Mouse (Mus musculus) gastrocnemius, adult 18-20 months (tissue): ENCODE measurements around the gene Gm20388. TPM values are rescaled to one million over a fixed set of nuclear protein-coding genes. Genes with fewer than 3 reads are reported as not detected.

Experiments used
- DNase-seq: peaks from one replicate; pipeline ENCODE4 v3.0.0; 2021; ENCODE audit warnings: low spot score
- total RNA-seq, 2 experiments: library from RNA; stranded (reverse); gene quantifications; 2 replicates each; pipeline ENCODE4 v1.2.3; 2021

Gm20388 gene
- total RNA-seq, 2 experiments from 2014 or later = 10.5 to 12.3 TPM

DNA sequence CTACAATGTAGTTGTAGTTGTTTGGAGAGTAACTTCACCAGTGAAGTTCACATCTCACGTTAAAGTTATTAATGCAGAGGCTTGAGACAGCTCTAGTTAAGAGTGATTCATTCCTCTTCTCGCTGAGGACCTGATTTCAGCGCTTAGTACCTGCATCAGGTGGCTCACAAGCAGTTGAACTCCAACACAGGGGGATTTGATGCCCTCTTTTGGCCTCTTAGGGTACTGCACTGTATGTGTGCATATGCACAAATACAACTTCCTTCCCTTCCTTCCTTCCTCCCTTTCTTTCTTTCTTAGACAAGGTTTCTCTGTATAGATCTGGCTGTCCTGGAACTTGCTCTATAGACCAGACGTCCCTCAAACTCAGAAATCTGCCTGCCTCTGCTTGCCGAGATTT, 1763.9 kb downstream of the Gm20388 start:
- DNase-seq = no peak

DNA sequence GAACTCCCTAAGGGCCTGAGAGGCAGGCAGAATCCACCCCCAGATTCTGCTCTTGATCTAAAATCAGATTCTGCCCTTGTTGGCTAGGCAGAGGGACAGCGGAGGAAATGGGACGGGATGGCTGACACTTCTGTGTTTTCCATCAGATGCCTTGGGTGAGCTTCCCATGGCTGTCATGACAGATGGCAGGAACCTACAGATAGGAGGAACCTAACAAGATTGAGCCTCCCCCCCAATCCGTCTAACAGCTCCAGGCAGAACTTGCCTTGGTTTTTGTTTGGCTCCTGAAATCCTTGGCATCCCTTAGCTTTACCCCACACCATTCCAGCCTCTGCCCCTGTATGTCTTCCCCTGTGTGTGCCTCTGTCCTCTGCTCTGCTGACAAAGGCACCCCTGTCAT, 1764.5 kb downstream of the Gm20388 start:
- DNase-seq = no peak

DNA sequence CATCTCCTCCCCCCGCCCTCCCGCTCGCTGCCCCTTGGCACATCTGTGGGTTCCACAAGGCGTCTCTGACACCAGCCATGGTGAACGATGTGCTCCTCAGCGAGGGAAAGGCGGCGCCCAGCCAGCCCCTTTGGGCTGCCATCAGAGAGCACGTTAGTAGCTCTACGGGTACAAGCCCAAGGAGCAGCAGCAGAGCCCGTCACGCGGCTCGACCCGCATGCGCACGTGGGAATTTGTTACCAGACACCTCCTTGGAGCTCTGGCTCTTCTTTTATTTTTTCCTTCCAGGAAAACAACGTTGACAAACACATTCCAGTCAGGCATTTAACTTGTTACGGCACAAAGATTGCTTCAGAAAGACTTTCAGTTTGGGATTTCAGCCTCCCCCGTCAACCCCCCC, 1765.1 kb downstream of the Gm20388 start:
- peak; percentile 76 for DNase-seq

DNA sequence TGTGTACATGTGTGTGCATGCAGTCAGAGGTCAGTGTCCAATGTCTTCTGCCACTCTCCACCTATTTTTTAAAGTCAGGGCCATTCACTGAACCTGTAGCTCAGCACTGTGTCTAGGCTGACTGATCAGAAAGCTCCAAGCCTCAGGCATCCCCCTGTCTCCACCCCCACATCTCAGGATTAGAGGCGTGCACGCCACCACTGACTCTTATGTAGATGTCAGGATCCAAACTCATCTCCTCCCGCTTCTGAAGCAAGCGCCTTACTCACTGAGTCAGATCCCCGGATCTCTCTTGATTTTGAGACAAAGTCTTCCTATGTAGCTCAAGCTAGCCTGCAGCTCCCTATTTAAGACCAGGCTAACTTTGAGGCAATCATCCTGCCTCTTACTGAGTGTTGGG, 1768.1 kb downstream of the Gm20388 start:
- DNase-seq = no peak

DNA sequence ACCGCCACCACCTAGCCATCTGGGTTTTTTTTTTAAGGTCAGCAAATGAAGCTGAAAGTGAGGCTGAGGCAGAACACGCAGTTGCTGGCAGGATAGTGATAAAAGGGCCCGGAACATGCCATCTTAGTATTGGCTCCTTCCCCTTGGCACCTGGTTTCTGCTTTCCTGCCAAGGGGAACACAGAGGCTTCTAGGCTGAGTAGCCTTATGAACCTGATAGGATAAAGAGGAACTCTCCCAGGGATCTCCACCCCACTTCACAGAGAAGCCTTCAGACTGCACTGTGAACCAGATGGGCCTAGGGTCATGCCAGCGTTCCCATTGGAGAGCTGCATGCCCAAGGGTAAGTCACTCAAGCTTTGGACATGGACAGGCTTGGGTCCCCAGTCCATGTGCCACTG, 1770.3 kb downstream of the Gm20388 start:
- no peak for DNase-seq

DNA sequence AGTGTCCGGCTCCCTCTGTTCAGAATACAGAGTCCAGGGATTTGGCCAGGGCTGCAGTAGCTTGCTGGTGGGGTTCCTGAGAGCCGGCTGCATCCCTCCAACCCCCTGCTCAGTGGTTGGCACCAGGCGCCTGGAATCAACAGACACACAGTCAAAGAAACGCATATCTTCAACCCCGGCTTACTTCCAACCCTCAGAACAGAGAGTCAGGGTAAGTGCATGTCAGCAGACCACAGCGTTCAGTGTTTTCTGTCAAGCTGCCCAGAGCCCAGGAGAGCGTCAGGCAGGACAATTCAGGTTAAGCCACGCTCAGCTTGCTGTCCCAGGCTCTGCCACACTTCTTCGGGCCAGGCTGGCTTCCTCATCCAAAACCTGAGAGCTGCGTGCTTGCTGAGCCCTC, 1770.8 kb downstream of the Gm20388 start:
- DNase-seq = no peak

DNA sequence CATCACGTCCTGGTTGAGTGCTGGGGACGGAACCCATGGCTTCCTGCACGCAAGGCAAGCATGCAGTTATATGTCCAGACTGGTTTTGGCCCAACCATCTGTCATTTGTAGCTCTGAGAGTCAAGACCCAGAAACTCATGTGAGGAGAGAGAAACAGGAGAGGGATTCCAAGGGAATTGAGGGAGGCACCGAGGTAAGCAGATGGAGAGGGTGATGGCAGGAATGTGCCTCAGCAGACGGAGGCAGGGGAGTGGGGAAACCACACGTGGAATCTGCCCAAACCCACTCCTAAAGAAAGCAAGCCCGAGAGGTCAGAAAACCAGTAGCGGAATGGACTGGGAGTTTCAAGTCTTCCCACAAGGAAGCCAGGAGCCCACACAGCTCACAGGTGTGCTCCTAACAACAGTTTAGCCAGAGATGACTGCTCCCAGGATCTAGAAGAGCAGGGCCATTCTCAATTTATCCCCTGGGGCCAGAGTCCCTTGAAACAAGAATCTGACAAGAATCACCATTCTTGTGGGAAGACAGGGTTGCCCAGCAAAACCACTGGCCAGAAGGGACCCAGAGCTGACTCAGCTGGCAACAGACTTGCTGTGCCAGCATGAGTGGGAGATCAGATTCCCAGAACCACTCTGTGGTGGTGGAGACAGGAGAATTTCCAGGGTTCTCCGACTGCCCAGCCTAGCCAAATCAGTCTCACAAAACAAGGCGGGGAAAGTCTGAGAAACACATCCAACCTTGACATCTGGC, 1772.6 kb downstream of the Gm20388 start:
- DNase-seq = no peak

DNA sequence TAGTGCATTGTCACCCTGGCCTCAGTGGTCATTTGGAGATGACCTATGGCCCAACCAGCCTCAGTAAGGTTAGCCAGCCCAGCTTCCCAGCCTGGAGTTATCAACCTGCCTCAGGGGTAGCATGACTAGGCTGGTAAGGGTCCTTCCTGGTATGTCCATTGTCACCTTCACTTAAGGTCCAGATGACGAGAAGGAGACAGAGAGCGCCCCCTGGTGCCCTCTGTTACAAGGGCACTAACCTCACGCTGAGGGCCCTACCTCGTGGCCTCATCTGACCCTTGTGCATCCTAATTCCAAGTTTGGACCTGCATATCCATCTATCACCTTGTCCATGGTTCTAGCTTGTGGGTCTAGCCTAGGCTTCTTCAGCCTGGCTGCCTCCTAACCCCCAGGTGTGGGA, 1774.8 kb downstream of the Gm20388 start:
- DNase-seq = peak; percentile 61

DNA sequence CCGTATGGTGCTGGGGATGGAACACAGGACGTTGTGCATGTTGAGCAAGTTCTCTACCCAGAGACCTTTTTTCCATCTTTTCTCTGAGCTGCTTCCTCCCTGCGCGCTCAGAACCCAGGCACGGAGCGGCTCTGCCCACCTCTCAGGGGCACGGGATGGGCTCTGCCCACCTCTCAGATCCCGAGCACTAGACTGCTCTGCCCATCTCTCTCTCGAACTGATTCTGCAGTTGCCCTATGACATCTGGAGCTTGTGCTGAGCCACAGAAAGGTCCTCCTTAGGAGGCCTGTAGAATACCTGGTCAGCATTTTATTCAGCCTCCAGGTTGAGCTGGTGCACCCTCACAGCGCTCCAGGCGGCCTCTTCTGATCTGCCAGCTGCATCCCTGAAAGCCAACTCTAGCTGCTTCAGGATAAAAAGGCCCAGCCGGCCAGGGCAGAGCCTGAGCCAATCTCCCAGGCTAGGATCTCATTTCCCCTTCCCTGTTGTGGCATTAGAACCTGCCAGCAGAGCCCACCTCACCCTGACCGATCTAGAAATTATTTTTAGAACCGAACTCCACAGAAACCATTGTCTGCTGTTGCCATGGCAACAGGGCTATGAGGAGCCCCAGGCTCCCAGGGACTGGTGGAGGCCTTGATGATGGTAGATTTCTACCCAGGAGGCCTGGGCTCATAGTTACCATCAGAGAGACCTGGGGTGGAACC, 1777.0 kb downstream of the Gm20388 start:
- no peak for DNase-seq

DNA sequence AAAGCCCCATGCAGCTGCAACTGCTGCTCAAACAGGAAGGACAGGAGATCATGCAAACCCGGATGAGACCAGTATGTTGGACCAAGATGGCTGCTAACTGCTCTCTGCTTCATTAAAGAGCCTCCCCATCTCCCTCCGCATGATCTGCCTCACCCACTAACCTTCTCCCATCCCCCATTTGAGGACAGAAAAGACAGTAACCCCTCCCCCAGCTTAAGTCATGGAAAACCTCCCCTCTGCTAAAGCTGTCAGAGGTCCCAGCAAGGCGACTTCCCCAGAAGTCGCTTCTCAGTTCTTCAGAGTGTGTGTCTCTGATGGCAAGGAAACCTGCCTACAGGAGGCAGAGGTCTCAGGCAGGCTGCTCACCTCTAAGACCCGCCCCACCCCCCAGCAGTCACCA, 1777.9 kb downstream of the Gm20388 start:
- no peak for DNase-seq

DNA sequence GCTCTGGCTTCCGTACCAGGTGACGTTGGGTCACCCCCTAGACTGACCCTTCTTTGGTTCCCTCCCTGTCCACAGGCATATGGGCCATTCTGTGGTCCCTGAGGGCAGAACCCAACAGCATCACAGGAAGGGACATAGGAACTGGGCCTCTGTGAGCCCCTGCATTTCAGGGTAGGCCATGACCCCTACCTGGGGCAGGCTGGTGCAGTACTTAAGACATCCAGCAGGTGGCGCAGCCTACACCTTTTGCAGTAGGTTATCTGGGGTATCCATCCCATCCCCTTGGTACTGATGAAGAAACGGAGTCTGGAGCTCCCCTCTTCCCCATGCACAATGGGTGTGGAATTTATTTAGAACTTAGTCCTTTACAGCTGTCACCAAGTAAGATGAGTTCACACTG, 1783.8 kb downstream of the Gm20388 start:
- DNase-seq = peak; percentile 48

DNA sequence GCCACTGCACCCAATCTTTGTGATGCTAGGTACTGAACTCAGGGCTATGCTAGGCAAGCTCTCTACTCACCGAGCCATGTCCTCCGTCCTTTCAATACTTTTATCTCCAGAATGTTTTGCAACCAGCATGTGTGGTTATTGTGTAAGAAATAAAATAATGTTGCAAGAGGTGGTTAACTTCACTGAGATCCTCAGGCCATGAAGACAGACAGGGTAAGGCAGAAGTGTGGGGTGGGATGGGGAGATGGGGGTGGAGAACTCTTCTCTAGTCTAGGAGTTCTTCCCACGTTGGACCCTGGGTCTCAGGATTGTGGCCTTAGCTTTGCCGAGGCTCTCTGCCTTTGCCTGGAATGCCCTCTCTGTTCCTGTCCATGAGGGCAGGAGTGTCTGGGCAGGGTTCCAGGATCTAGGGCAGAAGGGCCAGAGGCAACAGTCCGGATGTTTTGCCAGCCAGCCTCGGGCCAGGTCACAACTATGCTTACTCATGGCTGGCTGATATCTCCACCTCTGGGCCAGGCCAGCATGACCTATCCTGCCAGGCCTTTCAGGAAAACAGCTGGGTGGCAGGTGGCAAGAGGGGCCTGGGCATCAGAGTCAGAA, 1785.0 kb downstream of the Gm20388 start:
- DNase-seq = peak; percentile 71

DNA sequence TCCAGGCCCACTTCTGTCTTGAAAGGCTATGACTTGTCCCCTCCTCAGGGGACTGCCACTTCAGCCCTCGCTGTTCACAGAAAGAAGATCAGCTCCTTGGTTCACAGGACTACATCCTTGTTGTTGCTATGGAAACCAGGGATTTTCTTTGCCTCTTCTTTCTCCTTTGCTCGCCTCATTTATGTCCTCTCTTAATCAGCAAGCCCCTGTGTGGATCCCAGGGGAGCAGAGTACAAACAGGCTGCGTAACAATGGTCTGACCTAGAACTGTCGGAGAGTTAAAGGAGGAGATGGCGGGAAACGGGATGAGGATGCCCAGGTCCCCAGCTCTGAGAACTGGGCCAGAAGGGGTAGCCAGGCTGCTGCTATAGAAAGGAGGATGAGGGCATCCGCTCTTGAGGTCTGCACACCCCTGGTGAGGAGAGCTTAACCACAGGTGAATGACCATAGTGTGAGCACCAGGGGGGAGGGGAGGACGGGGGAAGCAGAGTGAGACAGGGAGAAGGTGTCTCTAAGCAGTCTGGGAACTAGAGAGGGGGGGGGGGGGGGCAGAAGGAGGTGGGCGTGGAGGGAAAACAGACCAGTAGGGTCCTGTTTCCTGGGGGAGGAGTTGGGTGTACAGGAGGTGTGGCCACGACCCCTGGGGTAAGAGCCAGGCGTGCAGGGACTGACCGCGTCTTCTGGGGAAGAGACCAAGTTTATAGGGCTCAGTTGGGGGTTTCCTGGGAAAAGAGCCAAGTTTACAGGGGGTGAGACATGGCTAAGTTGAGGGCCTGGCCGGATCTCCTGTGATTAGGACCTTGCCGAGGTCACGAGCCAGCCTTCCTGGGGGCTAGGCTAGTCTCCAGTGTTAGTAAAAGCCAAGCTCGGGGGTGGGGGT, 1787.3 kb downstream of the Gm20388 start:
- DNase-seq = no peak

DNA sequence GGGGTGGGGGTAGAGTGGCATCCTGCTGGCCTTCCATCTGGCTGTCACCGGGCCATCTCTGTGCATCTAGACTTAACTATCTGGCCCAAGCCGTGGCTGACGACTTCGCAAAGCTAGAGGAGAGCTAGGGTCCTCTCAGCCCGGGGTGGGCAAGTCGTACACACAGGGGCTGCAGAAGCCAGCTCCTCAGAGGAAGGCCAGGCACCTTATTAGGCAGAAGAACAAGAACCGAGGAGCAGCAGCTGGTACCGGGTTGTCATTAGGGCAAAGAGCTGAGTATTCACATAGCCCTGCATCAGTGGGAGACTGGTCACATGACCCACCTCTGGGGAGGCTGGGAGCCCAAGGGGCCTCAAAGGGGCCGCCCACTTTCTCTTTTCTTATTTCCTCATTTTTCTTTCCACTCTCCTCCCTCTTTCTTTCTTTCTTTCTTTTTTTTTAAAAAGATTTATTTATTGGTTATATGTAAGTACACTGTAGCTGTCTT, 1788.0 kb downstream of the Gm20388 start:
- no peak for DNase-seq

DNA sequence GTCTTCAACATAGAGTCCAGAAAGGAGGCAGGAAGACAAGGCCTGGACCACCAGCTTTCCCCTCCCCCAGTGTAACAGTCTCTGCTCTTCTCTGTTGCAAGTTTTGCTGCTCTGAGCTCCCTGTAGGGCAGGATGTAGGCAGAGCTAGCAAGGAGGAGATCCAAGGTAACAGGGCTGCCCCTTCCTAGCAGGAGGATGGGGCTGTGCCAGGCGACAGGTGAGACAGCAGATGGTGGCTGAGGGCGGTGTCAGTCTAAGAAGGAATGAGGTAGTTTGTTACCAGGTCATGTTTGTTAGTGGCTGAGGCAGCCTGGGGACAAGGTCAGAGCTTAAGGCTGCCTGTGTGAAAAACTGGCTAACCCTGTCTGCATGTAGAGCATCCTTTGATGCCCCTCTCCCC, 1789.3 kb downstream of the Gm20388 start:
- no peak for DNase-seq

DNA sequence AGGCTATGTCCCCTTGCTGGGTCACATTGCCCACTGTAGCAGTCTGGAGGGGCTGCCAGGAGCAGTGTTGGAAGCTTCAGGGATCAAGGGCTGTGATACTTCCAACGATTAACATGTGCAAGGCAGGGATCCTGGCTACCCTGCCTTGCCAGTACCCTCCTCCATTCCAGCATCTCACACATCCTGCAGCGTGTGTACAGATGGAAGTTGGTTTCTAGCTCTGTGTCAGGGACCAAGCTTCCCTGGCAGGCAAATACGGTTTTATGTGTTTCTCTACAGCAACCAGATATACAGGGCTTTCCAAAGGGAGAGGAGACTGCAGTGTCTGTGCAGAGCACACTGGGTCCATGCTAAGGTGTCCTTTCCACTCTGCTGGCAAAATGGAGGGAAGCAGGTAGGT, 1794.5 kb downstream of the Gm20388 start:
- DNase-seq = no peak

DNA sequence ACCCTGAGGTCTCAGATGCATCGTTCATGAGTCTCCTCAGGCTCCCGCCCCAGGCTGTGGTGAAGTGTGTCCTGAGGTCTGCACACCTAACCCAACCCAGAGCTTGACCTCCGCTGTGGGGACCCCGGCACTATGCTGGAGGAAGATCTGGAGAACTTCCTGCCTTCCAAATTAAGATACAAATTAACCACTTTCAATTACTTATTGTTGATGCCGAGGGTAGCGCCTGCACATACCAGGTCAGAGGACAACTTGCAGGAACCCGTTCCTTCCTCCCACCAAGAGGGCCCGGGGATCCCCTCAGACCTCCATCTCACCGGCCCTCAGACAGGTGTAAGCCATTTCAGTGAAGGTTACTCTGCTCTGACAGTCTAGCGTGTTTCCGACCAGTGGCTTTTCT, 1796.3 kb downstream of the Gm20388 start:
- no peak for DNase-seq

DNA sequence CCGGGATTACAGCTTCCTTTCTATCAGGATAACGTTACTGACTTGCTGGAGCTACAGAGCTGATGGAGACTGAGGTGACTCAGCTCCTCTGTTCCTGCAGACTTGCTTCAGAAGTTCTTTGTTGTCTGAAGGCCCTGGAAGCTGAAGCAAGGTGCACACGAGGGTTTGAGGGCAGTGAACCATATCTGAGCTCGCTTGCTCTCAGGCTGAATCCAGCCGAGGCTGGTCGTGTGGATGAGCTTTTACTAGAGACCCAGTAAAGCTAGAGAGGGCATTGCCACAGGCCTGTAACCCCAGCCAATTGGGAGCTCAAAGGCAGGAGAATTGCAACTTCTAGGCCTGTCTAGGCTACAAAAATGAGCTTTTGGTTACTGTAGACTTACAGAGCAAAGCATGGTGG, 1797.8 kb downstream of the Gm20388 start:
- DNase-seq = no peak

DNA sequence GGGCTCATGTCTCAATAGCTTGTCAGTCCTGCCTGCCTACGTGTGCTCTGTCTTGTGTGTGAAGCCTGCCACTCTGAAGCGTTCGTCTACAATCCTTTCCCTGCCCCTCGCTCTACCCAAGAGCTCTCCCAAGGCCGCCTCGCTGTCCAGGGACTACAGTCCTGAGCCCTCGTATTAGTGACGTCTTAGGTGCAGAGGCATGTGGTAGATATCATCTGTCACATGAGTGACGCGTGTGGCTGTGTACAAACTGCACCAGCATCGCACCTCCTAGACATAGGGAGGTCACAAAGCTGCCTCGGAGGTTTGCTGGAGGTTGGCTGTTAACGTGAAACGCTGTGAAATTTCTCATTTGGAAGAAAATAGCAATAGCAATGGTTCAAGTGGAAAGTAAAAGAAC, 1806.9 kb downstream of the Gm20388 start:
- DNase-seq = no peak

DNA sequence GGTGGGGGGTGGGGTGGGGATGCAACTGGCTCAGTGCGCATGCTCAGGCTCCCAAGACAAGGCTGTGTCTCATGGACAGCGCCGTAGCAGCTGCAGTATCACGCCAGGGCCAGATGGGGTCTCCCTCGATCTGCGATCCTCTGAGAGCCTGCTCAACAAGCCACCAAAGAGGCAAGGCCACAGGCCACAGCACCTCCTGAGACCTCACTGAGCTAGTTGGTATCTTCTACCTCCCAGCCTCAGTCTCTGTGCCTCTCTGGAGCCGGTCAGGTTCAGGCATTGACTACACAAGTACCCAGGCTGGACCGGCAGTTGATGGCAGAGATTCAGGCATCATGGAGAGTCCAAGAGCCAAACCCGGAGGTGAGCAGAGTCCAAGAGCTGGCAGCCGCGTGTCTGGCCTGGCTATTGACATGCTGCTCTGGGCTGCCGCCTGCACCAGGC, 1807.4 kb downstream of the Gm20388 start:
- peak; percentile 71 for DNase-seq

DNA sequence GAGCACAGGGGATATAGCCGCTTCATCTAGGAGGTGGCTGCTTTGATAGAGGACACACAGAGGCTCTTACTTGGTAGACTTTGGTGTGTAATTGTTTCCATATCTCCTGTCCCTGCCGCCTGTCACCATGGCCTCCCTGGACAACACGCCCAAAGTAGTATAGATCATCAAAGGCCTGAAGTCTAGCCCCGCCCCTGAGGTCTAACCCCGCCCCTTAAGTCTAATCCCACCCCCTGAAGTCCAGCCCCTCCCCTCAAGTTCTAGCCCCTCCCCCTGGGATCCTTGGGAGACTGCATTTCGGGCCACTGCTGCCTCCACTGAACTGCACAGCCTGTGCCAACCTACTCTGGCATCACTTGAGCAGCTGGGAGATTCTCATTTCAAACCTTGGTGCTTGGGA, 1808.3 kb downstream of the Gm20388 start:
- DNase-seq = no peak

DNA sequence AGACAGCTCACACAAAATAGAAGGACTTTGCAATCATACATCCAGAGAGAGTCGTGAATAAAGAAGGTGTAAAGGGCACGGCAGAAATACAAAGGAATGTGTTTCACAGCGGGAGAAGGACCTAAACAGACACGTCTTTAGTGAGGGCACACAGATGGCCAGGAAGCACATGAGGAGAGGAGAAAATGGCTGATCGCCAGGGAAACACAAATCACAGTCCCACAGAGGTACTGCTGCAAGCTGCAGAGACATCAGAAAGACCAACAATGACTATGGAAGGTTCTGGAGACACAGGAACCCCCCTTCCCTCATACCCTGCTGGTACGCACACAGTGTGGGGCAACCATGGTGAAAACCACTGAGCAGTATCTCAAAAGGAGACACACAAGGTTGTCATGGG, 1810.4 kb downstream of the Gm20388 start:
- DNase-seq = no peak
